Mouse (Mus musculus): ENCODE results near the gene Morn3. TPM values are rescaled to one million over a fixed set of nuclear protein-coding genes. Genes with fewer than 3 reads are reported as not detected.

Gene Morn3
- polyA plus RNA-seq, 2 experiments: not detected

- Histone ChIP-seq H3K9ac (replicated peaks) (peak overlapping the region; percentile 37; the same call in 1 of the 2 replicates), H3K4me3 (ENCODE audit: insufficient read depth in 1 of 2, low read depth in 2 of 2, low read length in 2 of 2) (no peak overlapping the region)
- 7% methylated on average over 7 of the region's 7 CpGs for WGBS (ENCODE audit: insufficient replicate concordance)
Observed at GRCm38 (mm10) chr5:123040796-123041195, 6.0 kb downstream of the Morn3 start.

GRCm38 (mm10) chr5:123039120-123039752 is 7.6 kb downstream of the Morn3 start:
- TF ChIP-seq EP300 (IDR thresholded peaks at IDR 0.05; ENCODE audit: low read depth) (no peak), CTCF (IDR thresholded peaks at IDR 0.05; ENCODE audit: low read depth) (no peak)
- peaks cover 14 to 32% of the 10 kb centered on the region in 2 experiments for H3K4me1 ChIP-seq (replicated peaks; ENCODE audit: control insufficient read depth in 2 of 2, insufficient read depth in 2 of 2, low read length in 1 of 2)
- DNase-seq (ENCODE audit: low read depth in 3 of 3, low spot score in 3 of 3): peak; percentile 70 to 72 (median 70)
- no peaks in the 10 kb centered on the region for H3K36me3 ChIP-seq (replicated peaks; ENCODE audit: control insufficient read depth, insufficient read depth, low read depth)
- H3K9ac ChIP-seq (replicated peaks): peak overlapping the region; percentile 63
- H3K9me3 ChIP-seq (ENCODE audit: control insufficient read depth, low read length): no peaks in the 10 kb centered on the region
- 2% methylated on average over 25 of the region's 25 CpGs for WGBS (ENCODE audit: insufficient replicate concordance)
- peak; percentile 84 for ATAC-seq (ENCODE audit: insufficient read depth)
- H3K4me2 ChIP-seq (ENCODE audit: low read depth): peak overlapping the region; percentile 70
- H3K27ac ChIP-seq: peak overlapping the region; percentile 30
- peak overlapping the region; percentile 47 to 70 for H3K4me3 ChIP-seq (ENCODE audit: insufficient read depth in 1 of 2, low read depth in 2 of 2, low read length in 2 of 2)
- no peaks in the 10 kb centered on the region for H3K27me3 ChIP-seq (ENCODE audit: control insufficient read depth, insufficient read depth, low read length)

More at GRCm38 (mm10) chr5:123040796-123041195, 6.0 kb downstream of the Morn3 start:
- peaks cover 5 to 18% of the 10 kb centered on the region in 2 experiments; a peak in 3 of 4 replicates for H3K4me1 ChIP-seq (replicated peaks; ENCODE audit: control insufficient read depth in 2 of 2, insufficient read depth in 2 of 2, low read length in 1 of 2)
- no peak for ATAC-seq (ENCODE audit: insufficient read depth)
- no peaks in the 10 kb centered on the region for H3K9me3 ChIP-seq (ENCODE audit: control insufficient read depth, low read length)
- no peaks in the 10 kb centered on the region for H3K27me3 ChIP-seq (ENCODE audit: control insufficient read depth, insufficient read depth, low read length)
- TF ChIP-seq EP300 (IDR thresholded peaks at IDR 0.05; ENCODE audit: low read depth) (no peak), CTCF (IDR thresholded peaks at IDR 0.05; ENCODE audit: low read depth) (no peak)
- peak overlapping the region; percentile 34; the same call in 1 of the 2 replicates for H3K4me2 ChIP-seq (ENCODE audit: low read depth)
- no peak overlapping the region for H3K27ac ChIP-seq
- H3K36me3 ChIP-seq (replicated peaks; ENCODE audit: control insufficient read depth, insufficient read depth, low read depth): no peaks in the 10 kb centered on the region
- DNase-seq (ENCODE audit: low read depth in 3 of 3, low spot score in 3 of 3): no peak

GRCm38 (mm10) chr5:123038115-123038514 is 8.7 kb downstream of the Morn3 start:
- WGBS (ENCODE audit: insufficient replicate concordance): 48% methylated on average over 5 of the region's 5 CpGs
- DNase-seq (ENCODE audit: low read depth in 3 of 3, low spot score in 3 of 3): no peak
- H3K4me3 ChIP-seq (ENCODE audit: insufficient read depth in 1 of 2, low read depth in 2 of 2, low read length in 2 of 2): no peak overlapping the region
- TF ChIP-seq CTCF (IDR thresholded peaks at IDR 0.05; ENCODE audit: low read depth) (no peak), EP300 (IDR thresholded peaks at IDR 0.05; ENCODE audit: low read depth) (no peak)
- no peaks in the 10 kb centered on the region for H3K27me3 ChIP-seq (ENCODE audit: control insufficient read depth, insufficient read depth, low read length)
- ATAC-seq (ENCODE audit: insufficient read depth): no peak
- no peaks in the 10 kb centered on the region for H3K9me3 ChIP-seq (ENCODE audit: control insufficient read depth, low read length)
- H3K27ac ChIP-seq: no peak overlapping the region
- H3K4me1 ChIP-seq (replicated peaks; ENCODE audit: control insufficient read depth in 2 of 2, insufficient read depth in 2 of 2, low read length in 1 of 2): peaks cover 14 to 33% of the 10 kb centered on the region in 2 experiments
- H3K36me3 ChIP-seq (replicated peaks; ENCODE audit: control insufficient read depth, insufficient read depth, low read depth): no peaks in the 10 kb centered on the region
- no peak overlapping the region for H3K9ac ChIP-seq (replicated peaks)
- H3K4me2 ChIP-seq (ENCODE audit: low read depth): no peak overlapping the region

- no peaks in the 10 kb centered on the region for H3K27me3 ChIP-seq (ENCODE audit: control insufficient read depth, insufficient read depth, low read length)
- H3K27ac ChIP-seq: peak overlapping the region; percentile 10; the same call in 1 of the 2 replicates
- no peak for TF ChIP-seq EP300 (IDR thresholded peaks at IDR 0.05; ENCODE audit: low read depth)
- no peak for TF ChIP-seq CTCF (IDR thresholded peaks at IDR 0.05; ENCODE audit: low read depth)
- ATAC-seq (ENCODE audit: insufficient read depth) (peak; percentile 69), DNase-seq (ENCODE audit: low read depth in 3 of 3, low spot score in 3 of 3) (peak in 2 of 3 experiments; percentile 60 to 62)
- H3K9me3 ChIP-seq (ENCODE audit: control insufficient read depth, low read length): no peaks in the 10 kb centered on the region
- H3K4me2 ChIP-seq (ENCODE audit: low read depth): peak overlapping the region; percentile 34
- no peak overlapping the region for H3K4me3 ChIP-seq (ENCODE audit: insufficient read depth in 1 of 2, low read depth in 2 of 2, low read length in 2 of 2)
- peaks cover 14 to 26% of the 10 kb centered on the region in 2 experiments for H3K4me1 ChIP-seq (replicated peaks; ENCODE audit: control insufficient read depth in 2 of 2, insufficient read depth in 2 of 2, low read length in 1 of 2)
- H3K9ac ChIP-seq (replicated peaks): peak overlapping the region; percentile 37; the same call in 1 of the 2 replicates
- H3K36me3 ChIP-seq (replicated peaks; ENCODE audit: control insufficient read depth, insufficient read depth, low read depth): no peaks in the 10 kb centered on the region
- 22% methylated on average over 6 of the region's 6 CpGs for WGBS (ENCODE audit: insufficient replicate concordance)
Observed at GRCm38 (mm10) chr5:123035564-123035963, 11.3 kb downstream of the Morn3 start.

- H3K27ac ChIP-seq: peak overlapping the region; percentile 0
- H3K27me3 ChIP-seq (ENCODE audit: control insufficient read depth, insufficient read depth, low read length): no peaks in the 10 kb centered on the region
- H3K4me3 ChIP-seq (ENCODE audit: insufficient read depth in 1 of 2, low read depth in 2 of 2, low read length in 2 of 2): no peak overlapping the region
- H3K4me1 ChIP-seq (replicated peaks; ENCODE audit: control insufficient read depth in 2 of 2, insufficient read depth in 2 of 2, low read length in 1 of 2): peaks cover 14 to 24% of the 10 kb centered on the region in 2 experiments
- 75% methylated on average over 4 of the region's 4 CpGs for WGBS (ENCODE audit: insufficient replicate concordance)
- H3K9me3 ChIP-seq (ENCODE audit: control insufficient read depth, low read length): no peaks in the 10 kb centered on the region
- H3K36me3 ChIP-seq (replicated peaks; ENCODE audit: control insufficient read depth, insufficient read depth, low read depth): no peaks in the 10 kb centered on the region
- no peak for DNase-seq (ENCODE audit: low read depth in 3 of 3, low spot score in 3 of 3)
- TF ChIP-seq EP300 (IDR thresholded peaks at IDR 0.05; ENCODE audit: low read depth) (no peak), CTCF (IDR thresholded peaks at IDR 0.05; ENCODE audit: low read depth) (no peak)
- peak overlapping the region; percentile 0; the same call in 1 of the 2 replicates for H3K9ac ChIP-seq (replicated peaks)
- ATAC-seq (ENCODE audit: insufficient read depth): peak; percentile 60
- H3K4me2 ChIP-seq (ENCODE audit: low read depth): peak overlapping the region; percentile 4
Observed at GRCm38 (mm10) chr5:123035089-123035488, 11.7 kb downstream of the Morn3 start.
